ENCODE assay signal across 20 mouse cellular contexts in genomic region chr6:121194956-121195731, GRCm38 (mm10). TPM values are rescaled to one million over a fixed set of nuclear protein-coding genes. Genes with fewer than 3 reads are reported as not detected.
DNase-seq lines count a peak whose midpoint lies in the region; ATAC-seq and TF ChIP-seq lines count a peak whose summit lies in the region.
"Had no signal": no experiment of that assay in that cellular context is flagged by ENCODE, and none has a peak within 500 bp of the region (broad histone marks: within the 10 kb centered on the region; RNA-seq: fewer than 3 reads in every experiment).

No protein-coding gene starts in this region.

- peak; percentile 43; the same call in 1 of the 2 replicates for ATAC-seq in lung, embryonic 15.5 days (ENCODE audit: borderline replicate concordance, extremely low read depth, low FRiP score, low TSS enrichment)
- ATAC-seq: forebrain, postnatal 0 days; midbrain, embryonic 16.5 days had no signal

- no peaks in the 10 kb centered on the region for H3K9me3 ChIP-seq in lung, embryonic 15.5 days
- H3K9me3 ChIP-seq: heart, embryonic 13.5 days had no signal

- WGBS in thymus, adult 2 months, result 94% methylated on average over 14 of the region's 14 CpGs
- 66% methylated on average over 14 of the region's 14 CpGs for WGBS in lung, embryonic 15.5 days

- no peak overlapping the region for H3K4me3 ChIP-seq in thymus, adult 2 months (ENCODE audit: control insufficient read depth, insufficient read depth, low read length)
- H3K4me3 ChIP-seq in lung, embryonic 15.5 days, result no peak overlapping the region
- H3K4me3 ChIP-seq: heart, embryonic 13.5 days had no signal

- H3K27ac ChIP-seq in thymus, adult 2 months (ENCODE audit: control insufficient read depth, insufficient read depth, low read length), result peak overlapping the region; percentile 49; the same call in 1 of the 2 replicates
- H3K27ac ChIP-seq in lung, embryonic 15.5 days, result peak overlapping the region; percentile 18; the same call in 1 of the 2 replicates
- H3K27ac ChIP-seq: heart, embryonic 13.5 days; hindbrain, embryonic 14.5 days; stomach, postnatal 0 days had no signal

- TF ChIP-seq POLR2A in thymus, adult 2 months (IDR thresholded peaks at IDR 0.05; ENCODE audit: control insufficient read depth, extremely low read depth, insufficient read depth, low read length, poor library complexity), result no peak

- H3K4me1 ChIP-seq in thymus, adult 2 months (replicated peaks; ENCODE audit: control insufficient read depth, insufficient read depth, low read length), result peaks cover 35% of the 10 kb centered on the region
- H3K4me1 ChIP-seq in lung, embryonic 15.5 days, result no peaks in the 10 kb centered on the region

- 0 out of 2 replicates have a peak, but pooled peaks have one; percentile 20 for TF ChIP-seq CTCF in thymus, adult 2 months (IDR thresholded peaks at IDR 0.05; ENCODE audit: borderline replicate concordance, control insufficient read depth, extremely low read depth, insufficient read depth, low read length, poor library complexity)

- no peaks in the 10 kb centered on the region; the same call in 1 of the 2 replicates for H3K36me3 ChIP-seq in thymus, adult 2 months (ENCODE audit: control insufficient read depth, insufficient read depth, low read length)
- peaks cover 10% of the 10 kb centered on the region for H3K36me3 ChIP-seq in lung, embryonic 15.5 days

- no peak overlapping the region for H3K9ac ChIP-seq in lung, embryonic 15.5 days
- H3K9ac ChIP-seq: forebrain, postnatal 0 days; heart, embryonic 13.5 days; hindbrain, embryonic 14.5 days; lung, embryonic 14.5 days had no signal

- peak; percentile 47 to 60 for DNase-seq in left cerebral cortex, adult 18-20 months (ENCODE audit: low spot score in 2 of 2)
- no peak for DNase-seq in left cerebral cortex, postnatal 14 days (ENCODE audit: low spot score in 2 of 2)
- DNase-seq in thymus, adult 2 months, result no peak
- DNase-seq in thymus, postnatal 36 days, result no peak
- DNase-seq in adrenal gland, adult 18-20 months (ENCODE audit: low spot score in 2 of 2), result no peak
- no peak for DNase-seq in adrenal gland, postnatal 36 days
- DNase-seq: adrenal gland, postnatal 25 days; cerebellum, adult 18-20 months; cerebellum, postnatal 25 days; forebrain, postnatal 0 days; heart, adult 11 months; kidney, adult 9 months; kidney, postnatal 4 days; lung, embryonic 14.5 days had no signal

- intact Hi-C loops in left cerebral cortex, postnatal 14 days (cut with DNase I), result no loop called here

- no peaks in the 10 kb centered on the region for H3K27me3 ChIP-seq in thymus, adult 2 months (ENCODE audit: control insufficient read depth, insufficient read depth, low read length)
- H3K27me3 ChIP-seq in lung, embryonic 15.5 days, result no peaks in the 10 kb centered on the region
- H3K27me3 ChIP-seq: heart, embryonic 13.5 days had no signal

- H3K4me2 ChIP-seq in lung, embryonic 15.5 days, result no peak overlapping the region
- H3K4me2 ChIP-seq: heart, embryonic 13.5 days; hindbrain, embryonic 14.5 days; lung, embryonic 14.5 days had no signal

RNA-seq across cellular contexts. Expression of gene Pex26, which starts 11.7 kb away (rescaled TPM):
- 10 to 100 TPM; 14.4 to 16.4 TPM for total RNA-seq in left cerebral cortex, adult 18-20 months (2021)
- total RNA-seq in left cerebral cortex, postnatal 14 days (2021), result 10 to 100 TPM; 14.8 to 15.0 TPM
- polyA plus RNA-seq in thymus, adult 2 months (2012; rRNA removed), result 29.3 and 31.7 TPM in 2 replicates
- polyA plus RNA-seq in lung, embryonic 15.5 days (2015; fragmentation: Nextera tagmentation; extraction: Ambion mirVana), result 10.9 and 13.5 TPM in 2 replicates
- total RNA-seq in adrenal gland, adult 18-20 months (2021), result 10 to 100 TPM; 11.1 to 11.6 TPM
- 10 to 100 TPM in 1 of 2 experiments, 1 to 10 TPM in 1; 9.6 to 11.9 TPM for total RNA-seq in adrenal gland, postnatal 36 days (2021)

RNA-seq across cellular contexts. Expression of gene Tuba8, which starts 15.4 kb away (rescaled TPM):
- total RNA-seq in left cerebral cortex, adult 18-20 months (2021), result 10 to 100 TPM; 12.3 to 12.7 TPM
- 1 to 10 TPM; 6.6 to 9.1 TPM for total RNA-seq in left cerebral cortex, postnatal 14 days (2021)
- polyA plus RNA-seq in thymus, adult 2 months (2012; rRNA removed), result 2.9 and 4.3 TPM in 2 replicates
- 6.3 and 7.8 TPM in 2 replicates for polyA plus RNA-seq in lung, embryonic 15.5 days (2015; fragmentation: Nextera tagmentation; extraction: Ambion mirVana)
- 10 to 100 TPM in 1 of 2 experiments, 1 to 10 TPM in 1; 9.7 to 22.9 TPM for total RNA-seq in adrenal gland, adult 18-20 months (2021)
- 1 to 10 TPM; 8.2 to 9.8 TPM for total RNA-seq in adrenal gland, postnatal 36 days (2021)

RNA-seq across cellular contexts. Expression of gene Usp18, which starts 50.6 kb away (rescaled TPM):
- under 1 TPM in 1 of 2 experiments, not detected in 1; 0.80 TPM for total RNA-seq in left cerebral cortex, adult 18-20 months (2021)
- total RNA-seq in left cerebral cortex, postnatal 14 days (2021), result not detected
- polyA plus RNA-seq in thymus, adult 2 months (2012; rRNA removed), result 30.0 and 43.4 TPM in 2 replicates
- 4.9 and 7.3 TPM in 2 replicates for polyA plus RNA-seq in lung, embryonic 15.5 days (2015; fragmentation: Nextera tagmentation; extraction: Ambion mirVana)
- total RNA-seq in adrenal gland, adult 18-20 months (2021), result 1 to 10 TPM; 1.9 to 2.3 TPM
- 1 to 10 TPM; 3.5 to 4.2 TPM for total RNA-seq in adrenal gland, postnatal 36 days (2021)
- total RNA-seq: layer of hippocampus, postnatal 14 days had no signal

Comparison
In these comparisons a context has a peak if more than half of its experiments do, and no peak if none do; other contexts are left out.
1. DNase-seq: peak in left cerebral cortex, adult 18-20 months (2 of 2); none in left cerebral cortex, postnatal 14 days (0 of 2), thymus, adult 2 months (single experiment), thymus, postnatal 36 days (0 of 2), adrenal gland, adult 18-20 months (0 of 2) and adrenal gland, postnatal 36 days (0 of 2).